Mouse (Mus musculus): ENCODE results near the gene Htr1f. TPM values are rescaled to one million over a fixed set of nuclear protein-coding genes. Genes with fewer than 3 reads are reported as not detected.

The Htr1f gene
- total RNA-seq (2014; rRNA removed): not detected in 2 replicates
- not detected in 2 replicates for polyA plus RNA-seq (2012; rRNA removed)

DNA sequence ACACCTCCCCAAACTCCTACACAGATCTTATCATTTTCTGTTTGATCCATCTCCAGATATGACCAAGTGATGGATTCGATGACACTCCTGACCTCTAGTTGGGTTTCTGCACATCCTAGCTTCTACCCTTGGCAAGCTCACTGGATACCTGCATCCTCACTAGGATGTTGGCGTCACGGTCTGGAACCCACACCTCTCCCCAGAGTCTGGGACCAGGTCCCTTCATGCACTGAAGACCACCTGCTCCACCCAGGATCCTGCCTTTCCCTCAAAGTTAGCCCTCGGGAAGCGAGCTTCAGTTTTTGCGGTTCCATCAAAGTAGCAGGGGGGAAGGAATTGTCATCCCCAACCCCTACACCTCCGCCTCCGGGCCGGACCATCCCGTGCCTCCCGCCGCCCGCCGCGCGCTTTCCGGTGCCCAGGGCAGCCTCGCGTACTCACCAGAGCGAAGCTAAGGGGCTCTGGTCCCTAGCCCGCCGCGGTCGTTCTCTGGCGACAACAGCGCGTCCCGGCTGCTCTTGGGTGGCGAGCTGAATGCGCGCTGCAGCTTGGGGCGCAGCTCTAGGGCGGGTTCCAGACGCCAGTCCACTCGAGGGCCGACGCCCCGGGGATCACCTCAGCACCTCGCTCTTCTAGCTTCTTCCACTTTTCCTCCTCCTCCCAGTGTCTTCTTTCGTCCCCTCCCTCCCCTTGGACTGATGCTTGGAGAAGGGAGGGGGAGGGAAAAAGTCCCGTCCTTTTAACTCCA lies at the start of gene Htr1f:
Gene Htr1f, minus strand, starts transcription at position 671 of the 748 bp plus-strand sequence.
- DNase-seq (ENCODE audit: extremely low read depth, low read depth, low spot score): no peak
- Histone ChIP-seq H3K79me2 (ENCODE audit: control insufficient read depth, insufficient read depth, low read length) (no peaks in the 10 kb centered on the region), H3K36me3 (ENCODE audit: control insufficient read depth, insufficient read depth, low read length) (no peaks in the 10 kb centered on the region), H3K4me1 (ENCODE audit: control insufficient read depth, insufficient read depth, low read length) (no peaks in the 10 kb centered on the region), H3K4me3 (ENCODE audit: insufficient read depth, low read depth, low read length) (no peak within 1 kb of the TSS), H3K27me3 (ENCODE audit: control insufficient read depth, insufficient read depth, low read length) (peaks cover 6% of the 10 kb centered on the region; the same call in 1 of the 2 replicates), H3K27ac (replicated peaks; ENCODE audit: insufficient read depth, low read depth, low read length) (no peak within 1 kb of the TSS), H3K9ac (ENCODE audit: low read depth, low read length) (no peak within 1 kb of the TSS)
- no peak for TF ChIP-seq CTCF (IDR thresholded peaks at IDR 0.05; ENCODE audit: low read depth, low read length)
- TF ChIP-seq POLR2A (IDR thresholded peaks at IDR 0.05; ENCODE audit: extremely low read depth, insufficient read depth, low read length): no peak
- 5% methylated on average over 41 of the region's 41 CpGs for WGBS

- TF ChIP-seq POLR2A (IDR thresholded peaks at IDR 0.05; ENCODE audit: extremely low read depth, insufficient read depth, low read length) (no peak), CTCF (IDR thresholded peaks at IDR 0.05; ENCODE audit: low read depth, low read length) (no peak)
- DNase-seq (ENCODE audit: extremely low read depth, low read depth, low spot score): no peak
- H3K4me3 ChIP-seq (ENCODE audit: insufficient read depth, low read depth, low read length): no peak overlapping the region
- 74% methylated on average over 2 of the region's 2 CpGs for WGBS
- no peak overlapping the region for H3K27ac ChIP-seq (replicated peaks; ENCODE audit: insufficient read depth, low read depth, low read length)
- H3K36me3 ChIP-seq (ENCODE audit: control insufficient read depth, insufficient read depth, low read length): no peaks in the 10 kb centered on the region
- no peaks in the 10 kb centered on the region for H3K27me3 ChIP-seq (ENCODE audit: control insufficient read depth, insufficient read depth, low read length)
- H3K4me1 ChIP-seq (ENCODE audit: control insufficient read depth, insufficient read depth, low read length): no peaks in the 10 kb centered on the region
- no peaks in the 10 kb centered on the region for H3K79me2 ChIP-seq (ENCODE audit: control insufficient read depth, insufficient read depth, low read length)
- no peak overlapping the region for H3K9ac ChIP-seq (ENCODE audit: low read depth, low read length)
Observed at GRCm38 (mm10) chr16:65139771-65140170, 34.1 kb upstream of the Htr1f start.

DNA sequence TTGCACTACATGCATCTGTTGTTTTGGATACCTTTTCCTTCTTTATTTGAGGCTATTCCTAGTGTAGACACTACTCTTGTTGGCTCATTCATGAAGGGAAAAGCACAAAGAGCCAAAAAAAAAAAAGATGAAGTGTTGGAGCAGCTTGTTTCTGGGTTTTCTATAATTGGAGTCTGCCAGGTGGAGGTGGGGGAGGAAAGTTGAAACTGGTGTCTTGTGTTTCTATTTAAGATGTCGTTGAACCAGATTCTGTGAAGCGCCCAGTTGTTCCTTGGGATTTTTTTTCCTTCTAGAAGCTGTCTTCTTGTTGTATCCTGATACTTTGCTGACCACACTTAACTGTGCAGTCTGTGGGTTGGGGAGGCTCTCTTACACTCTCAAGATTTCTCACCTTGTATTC lies 23.7 kb upstream of the Htr1f start:
- no peaks in the 10 kb centered on the region for H3K27me3 ChIP-seq (ENCODE audit: control insufficient read depth, insufficient read depth, low read length)
- no peak overlapping the region for H3K9ac ChIP-seq (ENCODE audit: low read depth, low read length)
- TF ChIP-seq POLR2A (IDR thresholded peaks at IDR 0.05; ENCODE audit: extremely low read depth, insufficient read depth, low read length) (no peak), CTCF (IDR thresholded peaks at IDR 0.05; ENCODE audit: low read depth, low read length) (no peak)
- no peak overlapping the region for H3K4me3 ChIP-seq (ENCODE audit: insufficient read depth, low read depth, low read length)
- no peaks in the 10 kb centered on the region for H3K36me3 ChIP-seq (ENCODE audit: control insufficient read depth, insufficient read depth, low read length)
- no peak overlapping the region for H3K27ac ChIP-seq (replicated peaks; ENCODE audit: insufficient read depth, low read depth, low read length)
- no peaks in the 10 kb centered on the region for H3K79me2 ChIP-seq (ENCODE audit: control insufficient read depth, insufficient read depth, low read length)
- H3K4me1 ChIP-seq (ENCODE audit: control insufficient read depth, insufficient read depth, low read length): no peaks in the 10 kb centered on the region
- no peak for DNase-seq (ENCODE audit: extremely low read depth, low read depth, low spot score)
- 94% methylated on average over 2 of the region's 2 CpGs for WGBS

GRCm38 (mm10) chr16:65127846-65128245 lies 22.2 kb upstream of the Htr1f start:
- TF ChIP-seq POLR2A (IDR thresholded peaks at IDR 0.05; ENCODE audit: extremely low read depth, insufficient read depth, low read length): no peak
- no peak for TF ChIP-seq CTCF (IDR thresholded peaks at IDR 0.05; ENCODE audit: low read depth, low read length)
- Histone ChIP-seq H3K27me3 (ENCODE audit: control insufficient read depth, insufficient read depth, low read length) (no peaks in the 10 kb centered on the region), H3K27ac (replicated peaks; ENCODE audit: insufficient read depth, low read depth, low read length) (no peak overlapping the region), H3K4me1 (ENCODE audit: control insufficient read depth, insufficient read depth, low read length) (no peaks in the 10 kb centered on the region), H3K4me3 (ENCODE audit: insufficient read depth, low read depth, low read length) (no peak overlapping the region), H3K36me3 (ENCODE audit: control insufficient read depth, insufficient read depth, low read length) (no peaks in the 10 kb centered on the region), H3K79me2 (ENCODE audit: control insufficient read depth, insufficient read depth, low read length) (no peaks in the 10 kb centered on the region), H3K9ac (ENCODE audit: low read depth, low read length) (no peak overlapping the region)
- WGBS: 67% methylated on average over 3 of the region's 3 CpGs
- DNase-seq (ENCODE audit: extremely low read depth, low read depth, low spot score): no peak

- H3K79me2 ChIP-seq (ENCODE audit: control insufficient read depth, insufficient read depth, low read length): no peaks in the 10 kb centered on the region
Observed at GRCm38 (mm10) chr16:65112221-65112620, 6.6 kb upstream of the Htr1f start.

GRCm38 (mm10) chr16:65093552-65093951 lies 12.1 kb downstream of the Htr1f start:
- Histone ChIP-seq H3K36me3 (ENCODE audit: control insufficient read depth, insufficient read depth, low read length) (no peaks in the 10 kb centered on the region), H3K4me3 (ENCODE audit: insufficient read depth, low read depth, low read length) (no peak overlapping the region), H3K27ac (replicated peaks; ENCODE audit: insufficient read depth, low read depth, low read length) (no peak overlapping the region), H3K9ac (ENCODE audit: low read depth, low read length) (no peak overlapping the region), H3K79me2 (ENCODE audit: control insufficient read depth, insufficient read depth, low read length) (no peaks in the 10 kb centered on the region), H3K4me1 (ENCODE audit: control insufficient read depth, insufficient read depth, low read length) (no peaks in the 10 kb centered on the region), H3K27me3 (ENCODE audit: control insufficient read depth, insufficient read depth, low read length) (no peaks in the 10 kb centered on the region)
- 84% methylated on average over 5 of the region's 5 CpGs for WGBS
- TF ChIP-seq POLR2A (IDR thresholded peaks at IDR 0.05; ENCODE audit: extremely low read depth, insufficient read depth, low read length) (no peak), CTCF (IDR thresholded peaks at IDR 0.05; ENCODE audit: low read depth, low read length) (no peak)
- DNase-seq (ENCODE audit: extremely low read depth, low read depth, low spot score): no peak

More at GRCm38 (mm10) chr16:65112221-65112620, 6.6 kb upstream of the Htr1f start:
- no peaks in the 10 kb centered on the region for H3K36me3 ChIP-seq (ENCODE audit: control insufficient read depth, insufficient read depth, low read length)
- H3K27me3 ChIP-seq (ENCODE audit: control insufficient read depth, insufficient read depth, low read length): no peaks in the 10 kb centered on the region
- TF ChIP-seq CTCF (IDR thresholded peaks at IDR 0.05; ENCODE audit: low read depth, low read length) (no peak), POLR2A (IDR thresholded peaks at IDR 0.05; ENCODE audit: extremely low read depth, insufficient read depth, low read length) (no peak)
- 82% methylated on average over 1 of the region's 1 CpGs for WGBS
- H3K4me3 ChIP-seq (ENCODE audit: insufficient read depth, low read depth, low read length): no peak overlapping the region
- no peaks in the 10 kb centered on the region for H3K4me1 ChIP-seq (ENCODE audit: control insufficient read depth, insufficient read depth, low read length)
- no peak for DNase-seq (ENCODE audit: extremely low read depth, low read depth, low spot score)
- H3K27ac ChIP-seq (replicated peaks; ENCODE audit: insufficient read depth, low read depth, low read length): no peak overlapping the region
- H3K9ac ChIP-seq (ENCODE audit: low read depth, low read length): no peak overlapping the region
